Mouse (Mus musculus): ENCODE measurements at regions not wholly inside any gene's neighbourhood (a gene's known extent, or its start where the extent isn't known, plus 50 kb on each side); places are given as distances from the start of the nearest gene placed in this dataset.

DNA sequence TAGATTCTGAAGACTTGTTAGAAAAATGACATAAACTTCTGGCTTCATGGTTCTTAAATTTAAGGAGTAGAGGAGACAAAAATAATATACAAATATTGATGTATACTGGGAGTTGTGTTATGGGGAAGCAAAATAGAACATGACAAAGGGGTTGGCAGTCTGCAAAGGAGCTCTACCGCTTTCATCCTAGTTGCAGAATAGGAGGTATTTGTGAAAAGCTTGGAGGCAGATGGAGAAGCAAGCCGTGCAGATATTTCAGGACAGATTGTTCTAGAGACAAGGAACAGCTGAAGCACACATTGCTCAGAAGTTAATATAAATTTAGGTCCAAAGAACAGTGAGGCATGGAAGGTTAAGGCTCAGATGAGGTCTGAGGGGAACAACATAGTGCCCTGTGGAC lies 580.1 kb downstream of the Cntn3 start:
- TF ChIP-seq CTCF (IDR thresholded peaks at IDR 0.05; ENCODE audit: low read depth) (no peak), EP300 (IDR thresholded peaks at IDR 0.05; ENCODE audit: low read depth) (no peak)
